Mouse (Mus musculus): ENCODE measurements around the gene Zic5.

DNA sequence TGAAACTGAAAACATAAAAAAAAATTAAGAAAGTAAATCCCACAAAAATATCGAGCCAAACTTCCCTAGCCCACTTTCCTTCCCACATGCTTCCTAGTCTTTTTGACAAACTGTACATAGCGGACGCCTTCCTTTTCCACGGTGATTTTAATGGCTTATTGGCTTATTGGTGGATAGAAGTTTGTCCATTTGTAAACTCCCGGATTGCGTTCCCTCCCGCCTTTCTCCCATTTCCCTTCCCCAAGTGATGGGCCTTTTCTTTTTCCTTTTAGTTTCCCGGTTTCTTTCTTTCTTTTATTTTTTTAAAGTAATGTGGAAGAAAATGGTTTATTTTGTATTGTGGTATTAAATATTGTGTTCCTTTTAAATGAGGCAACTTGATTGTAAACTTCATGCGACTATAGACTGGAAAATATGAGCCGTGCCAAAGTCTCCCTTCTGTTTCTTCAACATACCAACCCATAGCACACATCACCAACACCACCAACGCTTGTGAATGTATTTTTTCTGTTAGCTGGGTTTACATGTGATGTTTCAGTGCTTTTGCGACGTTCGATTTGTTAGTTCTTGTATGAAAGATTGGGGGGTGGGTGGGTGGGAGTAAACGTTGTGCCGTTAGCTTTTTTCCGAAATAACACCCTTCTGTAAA, 14.1 kb upstream of the Zic5 start:
- no peak for TF ChIP-seq FLI1 (IDR thresholded peaks at IDR 0.05; ENCODE audit: low read length)
- no peak for TF ChIP-seq GATA1 (IDR thresholded peaks at IDR 0.05; ENCODE audit: borderline replicate concordance, low read length)
